Mouse (Mus musculus) small intestine, adult 2 months (tissue): ENCODE results near the gene Slc6a6. TPM values are rescaled to one million over a fixed set of nuclear protein-coding genes. Genes with fewer than 3 reads are reported as not detected.
A peak's percentile ranks its signal among the peaks of the same experiment; 100 is the strongest.

Experiments
- H3K27ac ChIP-seq: fragments of 200-500 bp; 2 replicates; pipeline ENCODE4 v1.5.1; 2012; ENCODE audit warnings: low read depth, low read length, control low read depth, inconsistent platforms; ENCODE audit not compliant: insufficient read depth
- H3K27me3 ChIP-seq: fragments of 200-500 bp; 2 replicates; pipeline ENCODE4 v1.6.1; 2012; ENCODE audit warnings: mild to moderate bottlenecking, moderate library complexity, low read length, inconsistent platforms; ENCODE audit not compliant: control insufficient read depth, insufficient read depth
- H3K36me3 ChIP-seq: fragments of 200-500 bp; 2 replicates; pipeline ENCODE4 v1.6.1; 2012; ENCODE audit warnings: mild to moderate bottlenecking, low read length, control low read depth, inconsistent platforms; ENCODE audit not compliant: control insufficient read depth, insufficient read depth
- H3K4me1 ChIP-seq: fragments of 200-500 bp; 2 replicates; pipeline ENCODE4 v1.6.1; 2012; ENCODE audit warnings: low read length, inconsistent platforms, mixed read lengths; ENCODE audit not compliant: control insufficient read depth, insufficient read depth, insufficient read length
- H3K4me3 ChIP-seq: fragments of 200-500 bp; 2 replicates; pipeline ENCODE4 v1.5.1; 2012; ENCODE audit warnings: low read depth, mild to moderate bottlenecking, control low read depth, inconsistent platforms, low read length, moderate library complexity
- CTCF ChIP-seq: fragments of 200-500 bp; IDR thresholded peaks from 2 replicates; pipeline ENCODE4 v1.5.1; 2012; ENCODE audit warnings: low read depth, mild to moderate bottlenecking, control low read depth, inconsistent platforms, low read length, moderate library complexity, mixed read lengths; ENCODE audit not compliant: insufficient replicate concordance, insufficient read length; ENCODE audit errors: extremely low read depth
- POLR2A ChIP-seq: fragments of 200-500 bp; IDR thresholded peaks from 2 replicates; pipeline ENCODE4 v1.6.1; 2012; ENCODE audit warnings: low read depth, mild to moderate bottlenecking, control low read depth, inconsistent platforms, low read length, moderate library complexity
- WGBS: fragments of 180-500 bp; shearing (Covaris S2); methylation state at CpG from one replicate; pipeline ENCODE4 v1.1.7; 2018; 5-methylcytosine and 5-hydroxymethylcytosine counted together
- polyA plus RNA-seq: library from polyadenylated mRNA; depleted of rRNA; stranded (reverse); fragments of >200 nt; gene quantifications from 2 replicates; pipeline ENCODE4 v1.2.3, GENCODE M21; 2012

The Slc6a6 gene
- polyA plus RNA-seq, 1 experiment = 124 TPM

DNA sequence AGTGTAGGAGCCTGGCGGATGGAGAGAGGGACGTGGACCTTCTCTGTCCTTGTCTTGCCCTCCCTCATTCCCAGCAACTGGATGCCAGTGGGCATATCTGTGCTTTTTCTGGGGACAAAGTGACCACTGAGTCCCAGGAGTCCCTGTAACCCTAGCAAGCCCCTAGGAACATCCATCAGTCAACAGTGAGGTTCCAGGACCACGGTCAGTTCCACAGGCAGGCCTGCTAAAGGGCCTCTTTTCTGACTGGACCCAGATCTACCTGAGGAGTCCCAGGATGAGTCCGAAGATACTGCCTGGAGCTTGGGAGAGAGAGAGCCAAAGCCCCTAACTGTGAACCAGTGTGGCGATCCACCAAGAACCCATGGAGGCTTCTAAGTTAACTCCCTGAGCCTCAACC is 90.1 kb downstream of the Slc6a6 start:
- Histone ChIP-seq H3K4me1 (no peaks in the 10 kb centered on the region), H3K27ac (no peak overlapping the region), H3K27me3 (no peaks in the 10 kb centered on the region), H3K36me3 (no peaks in the 10 kb centered on the region), H3K4me3 (no peak overlapping the region)
- TF ChIP-seq POLR2A (no peak), CTCF (no peak)
- 65% methylated on average over 5 of the region's 5 CpGs for WGBS

DNA sequence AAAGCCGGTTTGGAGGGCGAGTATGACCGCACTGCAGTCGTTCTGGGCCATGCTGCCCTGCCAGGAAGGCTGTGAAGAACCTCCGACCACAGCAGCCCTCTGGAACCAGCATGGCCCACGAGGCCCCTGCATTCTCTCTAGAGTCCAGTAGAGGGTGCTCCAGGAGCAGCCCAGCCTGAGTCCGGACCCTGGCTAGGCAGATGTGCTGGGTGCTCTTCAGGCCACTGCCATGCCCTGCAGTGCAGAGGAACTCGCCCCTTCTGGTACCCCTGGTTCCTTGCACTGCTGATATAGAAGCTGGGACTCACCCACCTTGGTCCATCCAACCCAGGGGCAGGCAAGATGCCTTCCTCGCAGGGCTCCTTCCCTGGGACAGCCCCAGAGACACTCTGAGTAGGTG is 92.7 kb downstream of the Slc6a6 start:
- no peak overlapping the region for H3K27ac ChIP-seq
- no peaks in the 10 kb centered on the region for H3K4me1 ChIP-seq
- WGBS = 10% methylated on average over 9 of the region's 9 CpGs
- no peaks in the 10 kb centered on the region for H3K36me3 ChIP-seq
- TF ChIP-seq CTCF (peak; percentile 71), POLR2A (no peak)
- no peaks in the 10 kb centered on the region for H3K27me3 ChIP-seq
- H3K4me3 ChIP-seq = no peak overlapping the region

DNA sequence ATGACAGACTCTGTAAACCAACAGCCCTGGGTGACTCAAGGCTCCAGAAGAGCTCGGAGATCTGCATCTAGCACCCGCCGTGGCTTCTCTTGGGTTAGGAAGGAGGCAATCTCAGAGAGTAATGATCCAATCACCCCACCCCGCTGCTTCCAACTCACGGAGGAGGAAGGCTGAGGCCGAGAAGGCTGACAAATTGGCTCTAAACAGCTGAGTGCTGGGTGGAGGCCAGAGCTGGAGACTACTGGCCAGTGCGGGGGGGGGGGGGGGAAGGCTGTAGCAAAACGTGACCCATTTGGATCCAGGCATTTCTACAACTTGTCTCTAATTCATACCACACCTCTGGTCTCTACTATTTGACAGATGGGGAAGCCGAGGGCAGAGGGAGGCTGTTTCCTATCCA is 95.4 kb downstream of the Slc6a6 start:
- no peak overlapping the region for H3K4me3 ChIP-seq

DNA sequence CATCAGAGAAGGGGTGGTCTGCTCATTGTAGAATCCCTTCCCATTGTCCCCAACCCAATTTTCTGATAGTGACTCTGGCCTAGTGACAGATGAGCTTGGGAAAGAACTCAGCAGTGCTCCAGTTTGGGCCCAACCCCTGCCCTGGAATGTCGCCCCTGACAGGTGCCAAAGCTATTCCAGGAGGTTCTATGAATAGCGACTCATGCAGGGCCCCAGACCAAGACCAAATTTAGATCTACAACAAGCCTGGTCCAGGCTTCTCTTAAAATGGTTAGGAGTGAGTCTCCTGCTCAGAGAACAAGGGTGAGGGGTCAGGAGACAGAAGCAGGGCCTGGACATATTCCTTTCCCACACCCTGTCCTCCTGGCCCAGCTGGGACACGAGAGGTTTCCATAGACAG is 101.2 kb downstream of the Slc6a6 start:
- H3K27me3 ChIP-seq = no peaks in the 10 kb centered on the region
- H3K36me3 ChIP-seq = no peaks in the 10 kb centered on the region
- no peak overlapping the region for H3K27ac ChIP-seq
- TF ChIP-seq POLR2A = no peak
- no peak for TF ChIP-seq CTCF
- no peak overlapping the region for H3K4me3 ChIP-seq
- 64% methylated on average over 3 of the region's 3 CpGs for WGBS
- no peaks in the 10 kb centered on the region for H3K4me1 ChIP-seq

More for the DNA sequence above, 95.4 kb downstream of the Slc6a6 start:
- TF ChIP-seq CTCF = no peak
- Histone ChIP-seq H3K27me3 (no peaks in the 10 kb centered on the region), H3K27ac (no peak overlapping the region), H3K4me1 (no peaks in the 10 kb centered on the region), H3K36me3 (no peaks in the 10 kb centered on the region)
- 57% methylated on average over 9 of the region's 9 CpGs for WGBS

DNA sequence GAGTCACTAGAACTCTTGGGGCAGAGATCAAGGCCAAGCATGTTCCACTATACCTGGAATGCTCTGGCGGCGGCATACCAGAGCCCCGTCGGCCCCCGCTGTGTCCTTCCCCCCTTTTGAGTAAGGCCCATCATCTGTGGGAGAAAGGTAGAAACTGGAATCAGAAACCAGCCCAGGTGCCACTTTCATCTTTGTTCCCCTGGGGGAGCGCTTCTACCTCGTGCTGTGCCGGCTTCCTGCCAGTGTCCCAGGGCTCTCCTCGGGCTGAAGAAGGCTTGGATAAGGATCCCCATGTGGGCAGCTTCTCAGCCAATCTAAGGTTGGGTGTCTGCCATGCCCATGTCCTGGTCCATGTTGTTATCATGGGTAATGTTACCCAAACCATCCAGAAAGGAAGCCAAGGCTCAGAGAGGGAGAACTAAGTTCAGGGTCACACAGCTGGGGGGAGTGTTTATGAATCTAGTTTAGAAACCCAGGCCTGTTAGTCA is 104.5 kb downstream of the Slc6a6 start:
- 66% methylated on average over 9 of the region's 9 CpGs for WGBS
- H3K36me3 ChIP-seq = no peaks in the 10 kb centered on the region
- no peak overlapping the region for H3K4me3 ChIP-seq
- H3K27me3 ChIP-seq = no peaks in the 10 kb centered on the region
- no peaks in the 10 kb centered on the region for H3K4me1 ChIP-seq
- TF ChIP-seq POLR2A = no peak
- TF ChIP-seq CTCF = no peak
- H3K27ac ChIP-seq = no peak overlapping the region

DNA sequence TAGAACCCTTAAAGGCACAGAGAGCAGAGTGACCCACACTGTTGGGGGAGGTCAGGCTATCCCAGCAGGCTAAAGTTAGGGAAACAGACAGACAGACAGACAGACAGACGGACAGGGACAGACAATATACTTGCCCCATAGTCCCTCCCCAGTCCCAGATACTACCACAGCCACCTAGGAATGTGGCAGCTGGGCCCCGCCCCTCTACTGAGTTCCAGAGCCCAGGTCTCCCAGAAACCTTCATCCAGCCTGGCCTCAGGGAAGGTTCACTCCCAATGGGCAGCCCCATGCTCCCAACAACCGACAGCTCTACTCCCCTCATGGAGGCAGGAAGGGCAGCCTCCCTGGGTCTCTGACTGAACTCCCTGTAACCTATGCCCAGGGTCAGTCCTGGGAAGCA is 111.8 kb downstream of the Slc6a6 start:
- Histone ChIP-seq H3K27me3 (no peaks in the 10 kb centered on the region), H3K36me3 (no peaks in the 10 kb centered on the region), H3K4me3 (peak overlapping the region; percentile 50), H3K27ac (no peak overlapping the region), H3K4me1 (peaks cover 5% of the 10 kb centered on the region; the same call in 1 of the 2 replicates)
- WGBS = 27% methylated on average over 3 of the region's 3 CpGs
- TF ChIP-seq POLR2A (no peak), CTCF (no peak)

DNA sequence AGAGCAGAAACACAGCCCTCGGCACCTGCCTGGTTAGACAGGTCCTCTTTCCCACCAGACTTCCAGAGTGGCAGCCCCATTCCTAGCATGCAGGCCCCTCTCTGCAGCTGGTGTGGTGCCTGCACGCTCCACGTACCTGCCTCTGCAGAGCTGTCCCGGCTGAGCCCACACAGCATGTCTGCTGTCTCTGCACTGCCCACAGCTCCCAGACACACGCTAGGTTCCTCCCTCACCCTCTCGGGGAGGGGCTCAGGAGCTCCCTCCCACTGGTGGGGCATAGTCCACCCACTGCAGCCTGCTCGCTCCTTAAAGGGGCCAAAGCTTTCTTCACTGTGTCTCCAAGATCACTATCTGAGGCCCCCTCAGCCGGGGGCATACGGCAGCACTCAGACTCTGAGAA is 112.2 kb downstream of the Slc6a6 start:
- Histone ChIP-seq H3K27me3 (no peaks in the 10 kb centered on the region), H3K4me1 (peaks cover 5% of the 10 kb centered on the region; the same call in 1 of the 2 replicates), H3K4me3 (peak overlapping the region; percentile 50), H3K36me3 (no peaks in the 10 kb centered on the region), H3K27ac (no peak overlapping the region)
- WGBS = 24% methylated on average over 9 of the region's 9 CpGs
- TF ChIP-seq POLR2A = no peak

DNA sequence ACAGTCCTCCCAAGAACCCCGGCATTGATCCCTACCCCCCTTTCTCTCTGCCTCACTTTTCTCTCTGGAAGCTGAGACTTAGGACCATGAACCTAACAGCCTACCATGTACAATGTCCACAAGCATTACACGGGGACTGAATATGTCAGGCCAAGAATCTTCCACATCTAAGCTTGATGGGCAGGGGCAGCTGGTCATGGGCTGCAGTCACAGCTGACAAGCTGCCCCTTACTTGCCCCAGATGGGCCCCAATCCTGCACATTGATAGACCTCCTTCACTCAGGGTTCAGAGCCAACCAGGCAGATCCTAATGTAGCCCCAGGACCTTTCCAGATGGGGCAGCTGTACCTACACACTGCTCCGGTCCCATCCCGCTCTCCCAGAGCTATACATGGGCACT is 112.9 kb downstream of the Slc6a6 start:
- no peak overlapping the region for H3K27ac ChIP-seq
- TF ChIP-seq CTCF = no peak
- TF ChIP-seq POLR2A = no peak
- peaks cover 5% of the 10 kb centered on the region; the same call in 1 of the 2 replicates for H3K4me1 ChIP-seq
- no peak overlapping the region for H3K4me3 ChIP-seq
- H3K36me3 ChIP-seq = no peaks in the 10 kb centered on the region
- H3K27me3 ChIP-seq = no peaks in the 10 kb centered on the region
- 86% methylated on average over 4 of the region's 4 CpGs for WGBS
